Mouse (Mus musculus): ENCODE measurements around the gene Trpv2.
"Not testable (repeated sequence)": the region's sequence is repeated elsewhere in the genome, so short reads cannot be mapped to it uniquely, and the experiment has no call there.

Trpv2 gene

GRCm38 (mm10) chr11:62649803-62650202, 75.5 kb downstream of the Trpv2 start:
- DNase-seq (ENCODE audit: low spot score), result not testable (repeated sequence)
